Mouse (Mus musculus) left cerebral cortex, postnatal 10 days (tissue): ENCODE measurements at regions not wholly inside any gene's neighbourhood (a gene's known extent, or its start where the extent isn't known, plus 50 kb on each side); places are given as distances from the start of the nearest gene placed in this dataset.
A peak's percentile ranks its signal among the peaks of the same experiment; 100 is the strongest.

Experiments
- DNase-seq, 2 experiments: peaks; one replicate each; pipeline ENCODE4 v3.0.0; 2021 to 2022; ENCODE audit warnings: low spot score in 2 of 2, mixed read lengths in 1 of 2; ENCODE audit errors: extremely low spot score in 1 of 2
- intact Hi-C: fragments of 180-260 bp; cut with DNase I; formaldehyde crosslinking; loops from one replicate; pipeline ENCODE4 v1.15.1; 2025

GRCm38 (mm10) chr6:94848437-94848836, 148.5 kb upstream of the Lrig1 start:
- intact Hi-C loops = no loop called here
- DNase-seq = no peak

GRCm38 (mm10) chr6:94845821-94846220, 145.9 kb upstream of the Lrig1 start:
- no peak for DNase-seq
- intact Hi-C loops = no loop called here

- DNase-seq = no peak
- intact Hi-C loops = no loop called here
Measured at GRCm38 (mm10) chr6:94842856-94843255, 142.9 kb upstream of the Lrig1 start.

- DNase-seq = no peak
- intact Hi-C loops = no loop called here
Measured at GRCm38 (mm10) chr6:94841881-94842280, 141.9 kb upstream of the Lrig1 start.

- DNase-seq = no peak
- intact Hi-C loops = no loop called here
Measured at GRCm38 (mm10) chr6:94835742-94836141, 135.8 kb upstream of the Lrig1 start.

GRCm38 (mm10) chr6:94834551-94834950, 134.6 kb upstream of the Lrig1 start:
- intact Hi-C loops = no loop called here
- DNase-seq = no peak

GRCm38 (mm10) chr6:94830801-94831200, 130.8 kb upstream of the Lrig1 start:
- intact Hi-C loops = no loop called here
- no peak for DNase-seq

GRCm38 (mm10) chr6:94829246-94829645, 129.3 kb upstream of the Lrig1 start:
- no peak for DNase-seq
- intact Hi-C loops = no loop called here

- no peak for DNase-seq
- intact Hi-C loops = no loop called here
Measured at GRCm38 (mm10) chr6:94826656-94827055, 126.7 kb upstream of the Lrig1 start.

GRCm38 (mm10) chr6:94818220-94818619, 118.3 kb upstream of the Lrig1 start:
- DNase-seq = no peak
- intact Hi-C loops = no loop called here

GRCm38 (mm10) chr6:94816161-94816560, 116.2 kb upstream of the Lrig1 start:
- intact Hi-C loops = no loop called here
- DNase-seq = no peak

- no peak for DNase-seq
- intact Hi-C loops = no loop called here
Measured at GRCm38 (mm10) chr6:94814711-94815110, 114.8 kb upstream of the Lrig1 start.

- DNase-seq = no peak
- intact Hi-C loops = no loop called here
Measured at GRCm38 (mm10) chr6:94813481-94814148, 113.7 kb upstream of the Lrig1 start.

- DNase-seq = no peak
- intact Hi-C loops = no loop called here
Measured at GRCm38 (mm10) chr6:94811846-94812245, 111.9 kb upstream of the Lrig1 start.

GRCm38 (mm10) chr6:94807216-94807615, 107.3 kb upstream of the Lrig1 start:
- intact Hi-C loops = no loop called here
- no peak for DNase-seq

- intact Hi-C loops = no loop called here
- DNase-seq = peak in 1 of 2 experiments; percentile 43
Measured at GRCm38 (mm10) chr6:94806481-94807160, 106.7 kb upstream of the Lrig1 start.

- intact Hi-C loops = no loop called here
- DNase-seq = peak in 1 of 2 experiments; percentile 19
Measured at GRCm38 (mm10) chr6:94805685-94806084, 105.7 kb upstream of the Lrig1 start.

GRCm38 (mm10) chr6:94804284-94804815, 104.4 kb upstream of the Lrig1 start:
- DNase-seq = no peak
- intact Hi-C loops = no loop called here

- peak in 1 of 2 experiments; percentile 24 for DNase-seq
- intact Hi-C loops = no loop called here
Measured at GRCm38 (mm10) chr6:94801039-94801438, 101.1 kb upstream of the Lrig1 start.

GRCm38 (mm10) chr6:94798545-94799211, 98.7 kb upstream of the Lrig1 start:
- intact Hi-C loops = no loop called here
- no peak for DNase-seq
